ENCODE assay signal across 9 mouse cellular contexts in the genomic region with DNA sequence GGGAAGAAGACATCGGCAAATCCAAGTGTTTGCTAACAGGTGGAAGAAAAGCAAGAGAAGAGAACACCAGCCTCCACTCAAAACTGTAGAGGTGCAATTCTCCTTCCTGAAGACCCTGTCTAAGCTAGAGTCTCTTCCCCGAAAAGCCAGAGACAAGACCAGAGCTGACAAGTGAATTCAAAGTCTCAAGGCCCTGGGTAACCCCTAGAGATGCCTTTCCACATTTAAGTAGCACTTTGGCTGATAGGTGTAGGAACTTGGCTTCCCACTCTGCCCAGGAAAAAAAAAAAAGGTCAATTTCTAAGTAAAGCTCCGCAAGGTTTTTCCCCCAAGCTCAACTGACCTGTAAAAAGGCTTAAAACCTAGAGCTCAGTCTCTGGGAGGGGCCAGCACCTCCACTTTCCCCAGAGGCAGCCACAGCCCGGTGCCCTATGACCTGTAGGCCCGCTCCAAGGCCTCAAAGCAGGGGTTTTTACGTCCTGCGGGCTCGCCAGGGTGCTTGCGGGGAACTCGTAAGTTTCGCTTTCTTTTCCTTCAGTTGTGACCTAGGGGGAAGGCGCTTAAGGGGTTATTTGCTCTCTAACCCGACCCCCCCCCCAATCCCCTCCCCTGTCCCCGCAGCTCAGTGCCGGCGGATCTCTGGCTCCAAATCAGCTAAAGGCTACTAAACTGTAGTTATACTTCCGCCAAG. TPM values are rescaled to one million over a fixed set of nuclear protein-coding genes. Genes with fewer than 3 reads are reported as not detected.
A peak's percentile ranks its signal among the peaks of the same experiment; 100 is the strongest.
DNase-seq lines count a peak whose midpoint lies in the region; ATAC-seq and TF ChIP-seq lines count a peak whose summit lies in the region.
"Had no signal": no experiment of that assay in that cellular context is flagged by ENCODE, and none has a peak within 500 bp of the region (broad histone marks: within the 10 kb centered on the region; RNA-seq: fewer than 3 reads in every experiment).

No protein-coding gene starts in this region.

- peak overlapping the region; percentile 16; the same call in 1 of the 2 replicates for H3K4me2 ChIP-seq in forebrain, embryonic 13.5 days
- no peak overlapping the region for H3K4me2 ChIP-seq in forebrain, embryonic 11.5 days (ENCODE audit: low read depth, low read length, severe bottlenecking)
- peak overlapping the region; percentile 26 for H3K4me2 ChIP-seq in lung, embryonic 14.5 days
- peak overlapping the region; percentile 32 for H3K4me2 ChIP-seq in hindbrain, embryonic 15.5 days

- DNase-seq in forebrain, embryonic 11.5 days (ENCODE audit: low spot score): no peak
- no peak for DNase-seq in lung, embryonic 14.5 days
- no peak for DNase-seq in lung, adult 18-20 months
- peak; percentile 31 for DNase-seq in neural tube, embryonic 10.5 days (ENCODE audit: extremely low spot score, low spot score)
- no peak for DNase-seq in thymus, postnatal 14 days
- DNase-seq in gastrocnemius, adult 18-20 months (ENCODE audit: low spot score): no peak

- peaks cover 25% of the 10 kb centered on the region for H3K4me1 ChIP-seq in forebrain, embryonic 13.5 days
- peaks cover 6% of the 10 kb centered on the region; the same call in 1 of the 2 replicates for H3K4me1 ChIP-seq in forebrain, embryonic 11.5 days (replicated peaks; ENCODE audit: control insufficient read depth, insufficient read depth, low read length)
- H3K4me1 ChIP-seq in lung, embryonic 14.5 days (ENCODE audit: insufficient read depth): no peaks in the 10 kb centered on the region
- peaks cover 44% of the 10 kb centered on the region for H3K4me1 ChIP-seq in hindbrain, embryonic 15.5 days (replicated peaks)

- no peak overlapping the region for H3K27ac ChIP-seq in forebrain, embryonic 13.5 days
- no peak overlapping the region for H3K27ac ChIP-seq in forebrain, embryonic 11.5 days (ENCODE audit: low read depth, low read length)
- no peak overlapping the region for H3K27ac ChIP-seq in lung, embryonic 14.5 days (ENCODE audit: low read depth)
- no peak overlapping the region for H3K27ac ChIP-seq in hindbrain, embryonic 15.5 days (replicated peaks)

- no peak for TF ChIP-seq CTCF in lung, embryonic 14.5 days (IDR thresholded peaks at IDR 0.05; ENCODE audit: low read depth)

- H3K27me3 ChIP-seq in forebrain, embryonic 13.5 days: peaks cover 100% of the 10 kb centered on the region
- peaks cover 93% of the 10 kb centered on the region for H3K27me3 ChIP-seq in forebrain, embryonic 11.5 days (ENCODE audit: control insufficient read depth, insufficient read depth, low read length)
- H3K27me3 ChIP-seq in lung, embryonic 14.5 days (ENCODE audit: insufficient read depth, low read length): peaks cover 99% of the 10 kb centered on the region
- H3K27me3 ChIP-seq in hindbrain, embryonic 15.5 days: peaks cover 70% of the 10 kb centered on the region

- 0 out of 2 replicates have a peak overlapping the region, but pooled peaks have one; percentile 4 for H3K4me3 ChIP-seq in forebrain, embryonic 13.5 days
- no peak overlapping the region for H3K4me3 ChIP-seq in forebrain, embryonic 11.5 days (ENCODE audit: low read depth, low read length)
- H3K4me3 ChIP-seq in lung, embryonic 14.5 days (ENCODE audit: low read depth, low read length): 0 out of 2 replicates have a peak overlapping the region, but pooled peaks have one; percentile 10
- peak overlapping the region; percentile 8; the same call in 1 of the 2 replicates for H3K4me3 ChIP-seq in hindbrain, embryonic 15.5 days

- ATAC-seq in forebrain, embryonic 13.5 days: no peak
- no peak for ATAC-seq in forebrain, embryonic 11.5 days (replicated peaks; ENCODE audit: low FRiP score)
- no peak for ATAC-seq in lung, embryonic 14.5 days (ENCODE audit: insufficient read depth)
- ATAC-seq in hindbrain, embryonic 15.5 days (ENCODE audit: low FRiP score, low read depth): no peak

- no peaks in the 10 kb centered on the region for H3K36me3 ChIP-seq in forebrain, embryonic 13.5 days (ENCODE audit: poor library complexity, severe bottlenecking)
- no peaks in the 10 kb centered on the region for H3K36me3 ChIP-seq in forebrain, embryonic 11.5 days (ENCODE audit: control insufficient read depth, insufficient read depth, low read length)
- no peaks in the 10 kb centered on the region for H3K36me3 ChIP-seq in lung, embryonic 14.5 days (ENCODE audit: insufficient read depth)
- H3K36me3 ChIP-seq in hindbrain, embryonic 15.5 days: no peaks in the 10 kb centered on the region

- no peaks in the 10 kb centered on the region for H3K9me3 ChIP-seq in forebrain, embryonic 13.5 days (replicated peaks)
- no peaks in the 10 kb centered on the region for H3K9me3 ChIP-seq in forebrain, embryonic 11.5 days (ENCODE audit: control insufficient read depth, low read length)
- H3K9me3 ChIP-seq in lung, embryonic 14.5 days (ENCODE audit: low read depth, low read length): no peaks in the 10 kb centered on the region
- H3K9me3 ChIP-seq in hindbrain, embryonic 15.5 days: no peaks in the 10 kb centered on the region; the same call in 1 of the 2 replicates

- no peak overlapping the region for H3K9ac ChIP-seq in forebrain, embryonic 13.5 days
- no peak overlapping the region for H3K9ac ChIP-seq in forebrain, embryonic 11.5 days (ENCODE audit: low read length)
- H3K9ac ChIP-seq in lung, embryonic 14.5 days: no peak overlapping the region
- H3K9ac ChIP-seq in hindbrain, embryonic 15.5 days: no peak overlapping the region

- 3% methylated on average over 17 of the region's 17 CpGs for WGBS in forebrain, embryonic 13.5 days
- 5% methylated on average over 17 of the region's 17 CpGs for WGBS in forebrain, embryonic 11.5 days
- 8% methylated on average over 17 of the region's 17 CpGs for WGBS in lung, embryonic 14.5 days
- WGBS in hindbrain, embryonic 15.5 days: 9% methylated on average over 17 of the region's 17 CpGs

RNA-seq across cellular contexts. Expression of gene Tfap2a, which starts 2.6 kb away (rescaled TPM):
- 0.46 and 0.73 TPM in 2 replicates for polyA plus RNA-seq in forebrain, embryonic 13.5 days (2015; fragmentation: Nextera tagmentation; extraction: Ambion mirVana)
- polyA plus RNA-seq in forebrain, embryonic 11.5 days (2014; fragmentation: Nextera tagmentation; extraction: Ambion mirVana): 3.3 and 3.6 TPM in 2 replicates
- polyA plus RNA-seq in lung, embryonic 14.5 days (2014; fragmentation: Nextera tagmentation; extraction: Ambion mirVana): 0.11 and 0.19 TPM in 2 replicates
- 10.5 and 11.5 TPM in 2 replicates for polyA plus RNA-seq in hindbrain, embryonic 15.5 days (2015; fragmentation: Nextera tagmentation; extraction: Ambion mirVana)
- total RNA-seq in gastrocnemius, adult 18-20 months (2021): under 1 TPM in 1 of 2 experiments, not detected in 1; 0.07 TPM
- total RNA-seq: hematopoietic stem cell, adult 5-6 weeks had no signal
